Mouse (Mus musculus) left cerebral cortex, adult 2 months (tissue): ENCODE data around the gene Rnf17. TPM values are rescaled to one million over a fixed set of nuclear protein-coding genes. Genes with fewer than 3 reads are reported as not detected.
A peak's percentile ranks its signal among the peaks of the same experiment; 100 is the strongest.

Experiments
- DNase-seq, 2 experiments: peaks; one replicate each; pipeline ENCODE4 v3.0.0; 2021 to 2022; ENCODE audit warnings: low spot score in 2 of 2, mixed read lengths in 1 of 2; ENCODE audit errors: extremely low spot score in 1 of 2
- H3K27ac ChIP-seq: fragments of 200-600 bp; 2 replicates; pipeline ENCODE4 v1.8.1; 2022
- H3K4me3 ChIP-seq: fragments of 200-600 bp; 2 replicates; pipeline ENCODE4 v1.8.1; 2022
- CTCF ChIP-seq: fragments of 200-600 bp; IDR thresholded peaks from 2 replicates; pipeline ENCODE4 v1.8.1; 2022; ENCODE audit warnings: antibody characterized with exemption, mild to moderate bottlenecking, moderate library complexity
- intact Hi-C: fragments of 180-260 bp; cut with DNase I; formaldehyde crosslinking; loops from one replicate; pipeline ENCODE4 v1.15.1; 2025
- total RNA-seq, 2 experiments: library from RNA; stranded (reverse); gene quantifications; 2 replicates each; pipeline ENCODE4 v1.2.3; 2021

Rnf17 gene
- total RNA-seq, 2 experiments from 2014 or later = 0.70 to 1.0 TPM

DNA sequence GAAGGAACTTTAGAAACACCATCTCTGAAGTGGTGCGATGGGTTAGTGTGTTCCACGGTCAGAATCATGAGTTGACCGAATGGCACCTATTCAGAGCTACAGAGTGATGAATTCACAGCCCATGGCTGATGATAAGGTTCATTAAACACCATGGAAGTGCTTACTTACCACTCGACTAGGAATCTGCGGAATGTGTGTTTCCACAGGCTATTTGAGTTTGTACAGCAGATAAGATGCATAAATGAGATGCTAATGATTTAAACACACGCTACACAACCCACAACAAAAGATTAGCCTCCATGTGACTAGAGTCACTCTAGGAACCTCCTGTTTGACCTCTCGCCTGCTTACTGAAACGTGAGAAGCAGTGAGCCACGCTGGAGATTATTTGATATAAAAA is 23.0 kb upstream of the Rnf17 start:
- intact Hi-C loops = loop anchor here (5.0 kb wide), 3 partner anchors 288 to 683 kb away; partner anchors contain the start of gene Mphosph8
- no peak for DNase-seq

DNA sequence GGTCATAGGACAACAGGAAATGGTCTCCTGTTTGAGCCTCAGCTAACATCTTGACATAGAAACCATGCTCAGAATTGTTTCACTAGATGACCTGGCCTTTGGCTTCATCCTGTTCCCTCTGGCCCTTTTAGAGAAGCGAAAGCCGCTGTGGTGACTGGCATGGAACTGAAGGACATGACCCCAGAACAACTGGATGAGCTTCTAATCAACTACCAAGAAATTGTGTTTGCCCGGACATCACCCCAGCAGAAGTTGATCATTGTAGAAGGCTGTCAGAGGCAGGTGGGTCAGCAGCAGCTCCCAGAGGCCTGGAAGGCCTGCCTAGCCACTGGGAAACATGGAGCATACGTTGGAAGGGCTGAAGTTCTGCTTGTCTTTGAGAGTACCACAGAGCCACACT is 20.0 kb upstream of the Rnf17 start:
- no peak for DNase-seq
- intact Hi-C loops = no loop called here
- Histone ChIP-seq H3K27ac (no peak overlapping the region), H3K4me3 (no peak overlapping the region)
- no peak for TF ChIP-seq CTCF

More for the DNA sequence above, 23.0 kb upstream of the Rnf17 start:
- H3K27ac ChIP-seq = no peak overlapping the region
- H3K4me3 ChIP-seq = no peak overlapping the region
- no peak for TF ChIP-seq CTCF

DNA sequence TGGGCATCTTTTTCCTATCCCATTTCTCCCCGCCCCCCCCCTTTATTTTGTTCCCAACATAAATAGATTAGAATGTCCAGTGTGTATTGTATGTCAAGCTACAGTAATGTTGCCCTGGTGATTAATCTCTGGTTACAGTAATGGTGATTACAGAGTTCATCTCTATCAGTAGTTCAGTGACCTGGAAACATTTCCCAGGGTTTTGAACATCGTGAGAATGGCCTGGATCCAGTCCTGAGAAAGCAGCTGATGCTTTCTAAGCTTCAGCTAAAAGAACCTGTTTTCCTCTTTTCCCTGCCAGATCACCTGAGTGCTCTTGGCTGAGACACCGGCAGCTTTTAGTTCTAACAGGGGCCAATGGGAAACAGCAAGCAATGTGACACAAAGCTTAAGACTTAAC is 12.1 kb upstream of the Rnf17 start:
- DNase-seq = no peak
- no peak for TF ChIP-seq CTCF
- intact Hi-C loops = no loop called here
- Histone ChIP-seq H3K27ac (no peak overlapping the region), H3K4me3 (no peak overlapping the region)

DNA sequence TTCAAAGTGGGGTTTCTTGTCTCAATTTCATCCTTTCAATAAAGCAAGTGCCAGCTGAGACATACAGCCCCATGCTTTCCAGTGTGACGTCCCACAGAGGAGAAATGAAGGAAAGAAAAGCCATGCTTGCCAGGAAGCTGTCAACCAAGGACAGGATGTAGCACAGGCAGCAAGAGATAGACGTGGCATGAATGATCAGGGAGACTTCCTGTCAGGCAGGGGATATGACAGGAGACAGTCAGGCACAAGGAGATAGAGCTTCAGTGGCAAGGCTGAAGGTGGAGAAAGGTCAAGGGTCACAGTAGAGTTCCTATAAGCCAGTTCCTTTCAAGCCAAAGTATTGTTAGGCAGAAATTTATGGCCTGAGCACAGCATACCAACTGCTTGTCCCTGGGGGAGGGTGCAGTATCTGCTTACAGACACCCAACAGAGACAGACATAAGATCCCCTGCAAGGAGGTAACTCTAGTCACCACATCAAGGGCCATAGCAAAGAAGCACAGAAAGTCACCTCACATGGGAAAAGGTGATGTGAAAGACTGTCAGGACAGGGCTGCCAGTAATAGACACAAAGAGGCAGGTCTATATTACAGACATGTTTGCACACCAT is 8.6 kb upstream of the Rnf17 start:
- intact Hi-C loops = no loop called here
- H3K4me3 ChIP-seq = no peak overlapping the region
- TF ChIP-seq CTCF = no peak
- no peak overlapping the region for H3K27ac ChIP-seq
- DNase-seq = no peak

DNA sequence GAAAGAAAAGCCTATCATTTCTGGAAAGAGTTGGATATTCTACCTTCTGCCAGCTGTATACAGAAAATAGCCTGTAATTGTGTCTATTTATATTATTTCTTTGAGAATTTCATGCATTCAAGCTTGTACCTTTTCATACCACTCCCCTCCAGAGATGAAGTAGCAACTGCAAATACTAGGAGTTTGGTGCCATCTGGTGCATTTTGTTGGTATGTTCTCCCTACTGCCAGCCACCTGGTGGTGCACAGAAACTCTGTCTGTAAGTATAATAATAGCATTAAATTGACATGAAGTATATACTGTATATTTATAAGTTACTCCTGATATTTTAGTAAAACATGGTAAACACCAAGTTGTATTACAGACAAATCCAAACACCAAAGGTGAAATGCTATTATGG is 4.4 kb upstream of the Rnf17 start:
- intact Hi-C loops = loop anchor here (1.0 to 5.0 kb wide), 2 partner anchors 84 to 191 kb away; no protein-coding TSS in a partner anchor
- Histone ChIP-seq H3K27ac (no peak overlapping the region), H3K4me3 (no peak overlapping the region)
- peak; percentile 73 for TF ChIP-seq CTCF
- DNase-seq = peak in 1 of 2 experiments; percentile 25

DNA sequence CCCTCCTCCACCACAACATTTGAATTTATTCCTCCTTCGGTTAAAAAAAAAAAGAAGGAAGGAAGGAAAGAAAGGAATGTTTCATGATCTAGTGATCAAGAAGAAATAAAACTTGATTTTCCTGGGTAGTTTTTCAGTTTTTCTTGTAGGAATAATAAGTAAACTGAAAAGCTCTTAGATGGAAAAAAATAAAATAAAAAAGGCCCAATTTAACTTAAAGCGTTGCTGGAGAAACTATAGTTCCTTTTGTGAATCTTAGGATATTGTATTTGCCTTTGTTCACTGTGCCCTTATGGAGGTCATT is 643 bp downstream of the Rnf17 start:
- Histone ChIP-seq H3K4me3 (no peak overlapping the region), H3K27ac (no peak overlapping the region)
- intact Hi-C loops = no loop called here
- no peak for TF ChIP-seq CTCF
- DNase-seq = no peak

DNA sequence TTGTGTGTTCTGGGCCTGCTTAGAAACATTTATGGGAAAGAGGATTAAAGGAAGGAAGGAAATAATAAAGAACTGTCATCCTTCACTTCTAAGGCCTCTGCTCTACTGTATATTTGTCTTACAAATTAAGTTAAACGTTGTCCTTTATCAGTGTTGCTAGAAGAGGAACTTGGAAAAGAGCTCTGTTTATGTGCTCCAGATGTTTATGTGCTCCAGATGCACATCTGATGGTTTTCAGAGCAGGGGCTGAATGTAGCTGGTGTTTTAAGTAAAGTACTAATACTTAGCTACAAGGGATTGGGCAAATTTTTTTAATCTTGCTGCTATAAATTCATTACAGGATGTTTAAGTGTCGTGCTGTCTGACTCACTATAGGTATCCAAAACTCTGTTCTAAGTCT is 59.7 kb downstream of the Rnf17 start:
- TF ChIP-seq CTCF = no peak
- Histone ChIP-seq H3K4me3 (no peak overlapping the region), H3K27ac (no peak overlapping the region)
- intact Hi-C loops = no loop called here
- no peak for DNase-seq

DNA sequence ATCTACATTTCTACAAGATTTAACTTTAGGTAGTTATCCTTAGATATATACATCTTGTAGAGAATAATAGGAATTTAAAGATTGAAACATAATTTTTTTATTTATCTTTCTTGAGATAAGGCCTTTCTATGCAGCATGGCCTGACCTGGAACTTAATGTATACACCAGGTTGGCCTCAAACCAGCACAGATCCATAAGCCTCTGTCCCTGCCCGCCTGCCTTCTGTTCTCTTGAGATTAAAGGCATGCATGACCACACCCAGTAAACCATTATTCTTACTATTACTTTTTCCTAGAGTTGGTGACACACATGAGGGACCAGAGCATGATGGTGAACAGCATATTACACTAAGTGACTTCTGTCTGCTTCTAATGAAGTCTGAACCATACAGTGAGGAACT is 60.3 kb downstream of the Rnf17 start:
- intact Hi-C loops = no loop called here
- H3K27ac ChIP-seq = no peak overlapping the region
- no peak overlapping the region for H3K4me3 ChIP-seq
- TF ChIP-seq CTCF = no peak
- DNase-seq = no peak

DNA sequence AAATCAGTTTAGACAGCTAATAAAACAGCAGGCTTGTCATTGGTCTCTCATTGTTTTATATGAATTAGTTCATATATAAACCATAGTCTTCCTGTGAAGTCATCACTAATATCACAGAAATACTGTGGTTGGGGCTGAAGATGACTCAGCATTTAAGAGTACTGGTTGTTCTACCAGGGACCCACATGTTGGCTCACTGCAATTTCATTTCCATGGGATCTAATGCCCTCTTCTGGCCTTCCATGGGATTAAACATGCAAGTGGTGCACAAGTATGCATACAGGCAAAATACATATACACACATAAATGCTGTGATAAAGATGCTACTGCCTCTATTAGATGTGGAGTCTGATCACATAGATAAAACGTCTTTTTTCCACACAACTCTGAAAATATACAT is 65.8 kb downstream of the Rnf17 start:
- TF ChIP-seq CTCF = peak; percentile 33
- intact Hi-C loops = no loop called here
- DNase-seq = no peak
- Histone ChIP-seq H3K4me3 (no peak overlapping the region), H3K27ac (no peak overlapping the region)

DNA sequence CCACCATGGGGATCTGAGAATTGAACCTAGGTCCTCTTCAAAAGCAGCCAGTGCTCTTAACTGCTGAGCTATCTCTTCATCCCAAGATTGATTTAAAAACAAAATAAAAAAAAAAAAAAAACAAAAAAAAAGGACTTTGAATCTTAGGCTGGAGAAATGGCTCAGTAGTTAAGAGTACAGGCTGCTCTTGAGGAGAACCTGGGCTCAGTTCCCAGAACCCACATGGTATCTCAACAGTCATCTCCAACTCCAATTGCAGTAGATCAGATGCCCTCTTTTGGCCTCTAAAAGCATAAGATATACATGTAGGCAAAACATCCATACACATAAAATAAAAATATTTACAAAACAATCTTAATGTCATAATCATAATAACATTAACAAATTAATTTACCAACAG is 87.4 kb downstream of the Rnf17 start:
- Histone ChIP-seq H3K27ac (no peak overlapping the region), H3K4me3 (no peak overlapping the region)
- no peak for DNase-seq
- no peak for TF ChIP-seq CTCF
- intact Hi-C loops = no loop called here

DNA sequence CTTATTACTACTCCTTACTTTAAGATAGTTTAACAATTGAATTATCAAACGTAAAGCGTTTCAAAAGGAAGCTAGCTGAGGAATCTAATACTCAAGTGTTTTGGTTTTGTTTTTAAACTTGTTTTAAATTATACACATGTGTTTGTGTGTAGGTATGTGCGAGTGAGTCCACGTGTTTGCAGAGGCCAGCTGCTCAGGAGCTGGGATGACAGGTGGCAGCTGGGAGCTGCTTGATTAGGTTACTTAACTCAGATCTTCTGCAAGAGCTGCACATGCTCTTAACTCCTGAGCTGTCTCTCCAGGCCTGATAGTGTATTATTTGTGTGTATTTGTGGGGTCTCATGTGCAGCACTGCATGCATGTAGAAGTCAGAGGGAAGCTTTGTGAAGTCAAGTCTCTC is 100.0 kb downstream of the Rnf17 start:
- DNase-seq = no peak
- no peak overlapping the region for H3K4me3 ChIP-seq
- TF ChIP-seq CTCF = no peak

DNA sequence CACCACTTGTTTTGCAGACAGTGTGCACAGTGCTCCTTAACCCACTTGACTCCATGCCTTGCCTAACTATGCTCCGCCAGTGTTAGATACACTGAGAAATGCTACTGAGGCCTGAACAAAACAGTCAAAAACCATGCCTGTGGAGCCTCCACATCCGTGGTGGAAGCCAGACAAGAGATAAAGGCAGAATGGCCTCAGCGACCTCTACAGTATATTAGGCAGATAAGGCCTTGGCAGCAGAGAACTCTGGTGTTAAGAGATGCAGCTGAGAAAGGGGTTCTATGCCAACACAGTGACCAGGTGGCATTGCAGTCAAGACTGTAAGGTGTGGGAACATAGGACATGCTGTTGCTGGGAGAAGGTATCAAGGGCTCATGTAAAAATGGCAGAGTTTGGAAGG is 104.4 kb downstream of the Rnf17 start:
- Histone ChIP-seq H3K4me3 (no peak overlapping the region), H3K27ac (no peak overlapping the region)
- DNase-seq = no peak
- intact Hi-C loops = no loop called here
- TF ChIP-seq CTCF = no peak

More for the DNA sequence above, 100.0 kb downstream of the Rnf17 start:
- H3K27ac ChIP-seq = no peak overlapping the region
- intact Hi-C loops = no loop called here

DNA sequence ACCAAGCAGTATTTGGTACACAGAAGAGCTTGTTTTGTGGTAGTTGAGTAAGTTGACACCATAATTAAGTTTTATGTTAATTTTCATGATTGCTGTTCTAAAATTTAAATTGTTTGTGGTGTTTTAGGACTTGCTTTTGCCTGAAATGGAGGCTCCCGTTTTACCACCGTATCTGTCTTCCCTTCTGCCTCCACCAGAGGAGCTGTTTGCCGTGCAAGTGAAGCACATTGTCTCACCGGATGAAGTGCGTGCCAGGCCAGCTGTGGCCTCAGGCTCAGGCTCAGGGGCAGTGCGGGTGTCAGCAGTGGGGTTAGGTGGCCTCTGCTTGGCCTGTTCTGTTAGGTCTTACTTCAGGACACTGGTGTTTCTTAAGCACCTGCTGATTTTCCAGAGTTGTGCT is 109.7 kb downstream of the Rnf17 start:
- DNase-seq = no peak
- no peak overlapping the region for H3K27ac ChIP-seq
- TF ChIP-seq CTCF = peak; percentile 30
- no peak overlapping the region for H3K4me3 ChIP-seq
- intact Hi-C loops = no loop called here
